Mouse (Mus musculus) E14TG2a.4 (cell line): Measurements from ENCODE around the gene Jarid2.

ENCODE experiments used
- CTCF ChIP-seq: conservative IDR thresholded peaks from 2 replicates; pipeline ENCODE4 v1.5.1; 2014; ENCODE audit warnings: low read length
- NANOG ChIP-seq: IDR thresholded peaks from 2 replicates; pipeline ENCODE4 v1.6.1; 2014; ENCODE audit warnings: borderline replicate concordance, low read length, mixed read lengths
- POU5F1 ChIP-seq: IDR thresholded peaks from 2 replicates; pipeline ENCODE4 v1.6.1; 2014; ENCODE audit warnings: low read length, borderline replicate concordance

DNA sequence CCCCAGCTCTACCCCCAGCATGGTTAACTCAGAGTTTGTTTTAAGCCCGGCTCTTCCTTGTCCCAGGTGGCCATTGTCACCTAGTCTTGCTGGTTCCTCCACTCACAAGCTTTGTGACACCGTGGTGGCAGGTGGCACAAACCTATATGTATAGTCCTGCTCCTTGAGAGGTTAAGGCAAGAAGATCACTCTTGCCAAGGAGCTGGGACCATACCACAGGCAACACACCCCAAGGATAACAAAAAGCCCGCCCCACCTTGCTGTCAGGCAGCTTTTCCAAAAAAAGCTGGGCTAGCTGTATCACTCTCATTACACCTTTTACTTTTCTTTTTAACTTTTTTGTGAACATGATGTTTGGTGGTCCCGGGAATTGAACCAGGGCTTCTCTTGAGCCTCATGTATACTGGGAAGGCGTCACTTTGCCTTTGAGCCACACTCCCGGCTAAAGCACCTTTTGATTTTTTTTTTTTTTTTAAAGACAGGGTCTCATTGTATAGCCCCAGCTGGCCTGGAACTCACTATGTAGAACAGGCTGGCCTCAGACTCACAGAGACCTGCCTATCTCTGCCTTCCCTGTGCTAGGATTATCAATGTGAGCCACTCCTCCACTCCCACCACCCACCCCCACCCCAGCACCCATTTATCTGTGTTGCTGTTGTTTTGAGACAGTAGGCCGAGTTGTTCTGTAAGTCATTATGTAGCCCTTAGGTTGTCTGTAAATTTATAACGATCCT, 19.4 kb upstream of the Jarid2 start:
- TF ChIP-seq CTCF (no peak), NANOG (no peak), POU5F1 (no peak)
